Mouse (Mus musculus) limb, embryonic 15.5 days (tissue): Measurements from ENCODE around the gene Pomt1. TPM values are rescaled to one million over a fixed set of nuclear protein-coding genes. Genes with fewer than 3 reads are reported as not detected.

Experiments
- ATAC-seq: fragments of 200-750 bp; cut with Nextera tagmentation; 2 replicates; pipeline ENCODE4 v1.8.0; 2017; ENCODE audit warnings: low read depth, moderate TSS enrichment; ENCODE audit not compliant: insufficient number of reproducible peaks, low FRiP score, low TSS enrichment
- H3K27ac ChIP-seq: fragments of 300-500 bp; sonication (generic); 2 replicates; pipeline ENCODE4 v1.5.1; 2015; ENCODE audit warnings: moderate library complexity, mild to moderate bottlenecking, inconsistent platforms
- H3K27me3 ChIP-seq: fragments of 300-500 bp; sonication (generic); 2 replicates; pipeline ENCODE4 v1.6.1; 2015; ENCODE audit warnings: inconsistent platforms
- H3K36me3 ChIP-seq: fragments of 300-500 bp; sonication (generic); 2 replicates; pipeline ENCODE4 v1.6.1; 2015; ENCODE audit warnings: inconsistent platforms
- H3K4me1 ChIP-seq: fragments of 300-500 bp; sonication (generic); 2 replicates; pipeline ENCODE4 v1.6.1; 2015; ENCODE audit warnings: inconsistent platforms
- H3K4me2 ChIP-seq: fragments of 300-500 bp; sonication (generic); 2 replicates; pipeline ENCODE4 v1.6.1; 2015; ENCODE audit warnings: mild to moderate bottlenecking, inconsistent platforms
- H3K4me3 ChIP-seq: fragments of 300-500 bp; sonication (generic); 2 replicates; pipeline ENCODE4 v1.5.1; 2015; ENCODE audit warnings: mild to moderate bottlenecking, inconsistent platforms
- H3K9ac ChIP-seq: fragments of 300-500 bp; sonication (generic); 2 replicates; pipeline ENCODE4 v1.6.1; 2015; ENCODE audit warnings: inconsistent platforms
- H3K9me3 ChIP-seq: fragments of 300-500 bp; sonication (generic); 2 replicates; pipeline ENCODE4 v1.6.1; 2016; ENCODE audit warnings: inconsistent platforms
- WGBS: fragments of 180-500 bp; shearing (Covaris S2); methylation state at CpG from one replicate; pipeline ENCODE4 v1.1.7; 2015; 5-methylcytosine and 5-hydroxymethylcytosine counted together
- polyA plus RNA-seq: library from polyadenylated mRNA; unstranded; fragments of >200 nt; fragmentation: Nextera tagmentation; extraction: Ambion mirVana; gene quantifications from 2 replicates; pipeline ENCODE4 v1.2.1, GENCODE M21; 2015

Pomt1 gene
- polyA plus RNA-seq, 1 experiment from 2014 or later = 23.9 TPM

GRCm38 (mm10) chr2:32211689-32212088 lies 24.7 kb upstream of the Pomt1 start:
- Histone ChIP-seq H3K4me2 (no peak overlapping the region), H3K9ac (no peak overlapping the region)
- WGBS = 89% methylated on average over 8 of the region's 8 CpGs

DNA sequence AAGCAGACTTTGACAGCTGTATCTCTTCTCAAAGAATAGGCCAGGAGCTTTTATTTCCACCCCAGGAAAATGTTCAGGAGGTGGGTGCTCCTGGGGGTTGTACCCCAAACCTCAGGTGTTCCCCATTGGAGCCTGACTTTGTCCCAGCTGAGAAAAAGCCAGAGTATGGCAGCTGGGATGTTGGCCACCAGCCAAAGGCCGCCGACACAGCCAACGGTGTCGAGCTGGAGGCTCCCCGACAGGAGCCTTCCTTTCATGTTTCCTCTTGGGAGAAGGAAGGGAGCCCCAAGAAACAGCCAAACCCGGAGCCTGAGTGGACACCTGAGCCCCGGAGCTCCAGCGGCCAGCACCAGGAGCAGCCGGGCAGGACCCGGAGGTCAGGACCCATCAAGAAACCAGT lies 23.4 kb upstream of the Pomt1 start:
- Histone ChIP-seq H3K36me3 (peaks cover 100% of the 10 kb centered on the region), H3K9me3 (no peaks in the 10 kb centered on the region), H3K27ac (0 out of 2 replicates have a peak overlapping the region, but pooled peaks have one; percentile 4), H3K9ac (no peak overlapping the region), H3K27me3 (no peaks in the 10 kb centered on the region), H3K4me1 (no peaks in the 10 kb centered on the region), H3K4me2 (no peak overlapping the region), H3K4me3 (no peak overlapping the region)
- 72% methylated on average over 10 of the region's 10 CpGs for WGBS
- ATAC-seq = no peak

More at GRCm38 (mm10) chr2:32211689-32212088, 24.7 kb upstream of the Pomt1 start:
- H3K4me3 ChIP-seq = no peak overlapping the region
- no peaks in the 10 kb centered on the region for H3K27me3 ChIP-seq
- no peak for ATAC-seq
- H3K36me3 ChIP-seq = peaks cover 100% of the 10 kb centered on the region
- no peak overlapping the region for H3K27ac ChIP-seq
- H3K4me1 ChIP-seq = no peaks in the 10 kb centered on the region
- H3K9me3 ChIP-seq = no peaks in the 10 kb centered on the region

DNA sequence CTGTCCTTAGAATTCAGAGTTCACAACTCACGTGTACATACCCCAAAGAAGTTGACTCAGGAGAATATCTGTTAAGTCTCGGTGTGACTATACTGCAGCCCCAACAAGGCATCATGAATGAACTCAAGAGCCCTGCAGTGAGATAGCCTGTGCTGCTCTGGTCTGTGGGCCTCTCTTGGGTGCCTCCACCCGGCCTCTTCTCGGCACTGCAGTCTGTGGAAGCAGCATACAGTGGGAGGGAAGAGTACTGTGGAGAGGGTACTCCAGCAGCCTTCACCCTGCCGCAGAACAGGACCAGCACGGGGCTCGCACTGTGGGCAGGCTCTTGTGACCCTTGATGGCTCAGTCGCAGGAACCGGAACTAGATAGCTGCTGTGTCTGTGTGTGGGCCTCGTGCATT lies 20.8 kb upstream of the Pomt1 start:
- no peak overlapping the region for H3K9ac ChIP-seq
- H3K4me2 ChIP-seq = no peak overlapping the region
- 91% methylated on average over 10 of the region's 10 CpGs for WGBS
- H3K4me3 ChIP-seq = no peak overlapping the region
- no peak overlapping the region for H3K27ac ChIP-seq
- no peaks in the 10 kb centered on the region for H3K9me3 ChIP-seq
- H3K36me3 ChIP-seq = peaks cover 100% of the 10 kb centered on the region
- no peak for ATAC-seq
- no peaks in the 10 kb centered on the region for H3K27me3 ChIP-seq
- no peaks in the 10 kb centered on the region for H3K4me1 ChIP-seq

- ATAC-seq = no peak
- Histone ChIP-seq H3K4me3 (no peak overlapping the region), H3K9ac (no peak overlapping the region), H3K27ac (no peak overlapping the region), H3K4me2 (no peak overlapping the region), H3K36me3 (peaks cover 100% of the 10 kb centered on the region), H3K4me1 (no peaks in the 10 kb centered on the region), H3K27me3 (no peaks in the 10 kb centered on the region), H3K9me3 (no peaks in the 10 kb centered on the region)
- WGBS = 86% methylated on average over 10 of the region's 10 CpGs
These were observed 19.9 kb upstream of the Pomt1 start for GRCm38 (mm10) chr2:32216506-32216905.

DNA sequence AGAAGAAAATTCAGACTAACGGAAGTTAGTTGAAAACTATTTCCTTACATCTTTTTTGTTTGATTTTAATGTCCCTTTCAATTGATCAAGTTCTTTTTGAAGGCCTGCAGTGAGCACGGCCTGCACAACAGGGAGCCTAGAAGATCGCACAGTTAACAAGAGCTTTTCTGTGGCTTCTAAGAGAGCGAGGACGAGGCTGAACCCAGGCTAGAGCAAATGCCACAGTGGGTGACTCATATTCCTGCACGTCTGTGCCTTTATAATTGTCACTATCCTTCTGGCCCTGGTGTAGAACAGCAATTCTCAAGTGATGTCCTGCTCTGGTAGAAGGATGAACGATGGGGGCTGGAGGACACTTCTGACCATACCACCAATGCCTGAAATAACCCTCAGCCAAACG lies 18.7 kb upstream of the Pomt1 start:
- peaks cover 100% of the 10 kb centered on the region for H3K36me3 ChIP-seq
- no peaks in the 10 kb centered on the region for H3K27me3 ChIP-seq
- no peaks in the 10 kb centered on the region for H3K9me3 ChIP-seq
- no peak overlapping the region for H3K4me2 ChIP-seq
- no peak overlapping the region for H3K9ac ChIP-seq
- 85% methylated on average over 8 of the region's 8 CpGs for WGBS
- H3K4me1 ChIP-seq = no peaks in the 10 kb centered on the region
- ATAC-seq = no peak
- H3K27ac ChIP-seq = no peak overlapping the region
- H3K4me3 ChIP-seq = no peak overlapping the region

DNA sequence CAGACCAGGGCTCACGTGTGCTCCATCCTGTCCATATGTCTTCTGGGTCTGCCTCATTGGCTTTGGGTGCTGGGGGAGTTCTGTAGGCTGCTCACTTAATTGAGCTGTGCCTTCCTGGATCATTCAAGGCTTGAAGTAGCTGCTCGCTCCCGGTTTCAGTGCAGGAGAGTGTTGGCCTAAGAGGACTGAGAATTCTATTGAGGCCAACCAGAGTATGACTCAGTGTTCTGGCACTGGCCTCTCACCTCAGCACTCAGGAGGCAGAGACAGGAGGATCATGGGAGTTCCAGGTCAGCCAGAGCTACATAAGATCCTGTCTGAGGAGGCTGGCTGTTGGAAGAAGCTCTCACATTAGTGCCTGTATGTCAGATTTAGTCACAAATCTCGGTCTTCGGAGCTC lies 18.3 kb upstream of the Pomt1 start:
- Histone ChIP-seq H3K27ac (no peak overlapping the region), H3K4me2 (no peak overlapping the region), H3K9ac (no peak overlapping the region), H3K27me3 (no peaks in the 10 kb centered on the region), H3K36me3 (peaks cover 100% of the 10 kb centered on the region), H3K9me3 (no peaks in the 10 kb centered on the region), H3K4me1 (no peaks in the 10 kb centered on the region), H3K4me3 (no peak overlapping the region)
- ATAC-seq = no peak
- WGBS = 91% methylated on average over 5 of the region's 5 CpGs

DNA sequence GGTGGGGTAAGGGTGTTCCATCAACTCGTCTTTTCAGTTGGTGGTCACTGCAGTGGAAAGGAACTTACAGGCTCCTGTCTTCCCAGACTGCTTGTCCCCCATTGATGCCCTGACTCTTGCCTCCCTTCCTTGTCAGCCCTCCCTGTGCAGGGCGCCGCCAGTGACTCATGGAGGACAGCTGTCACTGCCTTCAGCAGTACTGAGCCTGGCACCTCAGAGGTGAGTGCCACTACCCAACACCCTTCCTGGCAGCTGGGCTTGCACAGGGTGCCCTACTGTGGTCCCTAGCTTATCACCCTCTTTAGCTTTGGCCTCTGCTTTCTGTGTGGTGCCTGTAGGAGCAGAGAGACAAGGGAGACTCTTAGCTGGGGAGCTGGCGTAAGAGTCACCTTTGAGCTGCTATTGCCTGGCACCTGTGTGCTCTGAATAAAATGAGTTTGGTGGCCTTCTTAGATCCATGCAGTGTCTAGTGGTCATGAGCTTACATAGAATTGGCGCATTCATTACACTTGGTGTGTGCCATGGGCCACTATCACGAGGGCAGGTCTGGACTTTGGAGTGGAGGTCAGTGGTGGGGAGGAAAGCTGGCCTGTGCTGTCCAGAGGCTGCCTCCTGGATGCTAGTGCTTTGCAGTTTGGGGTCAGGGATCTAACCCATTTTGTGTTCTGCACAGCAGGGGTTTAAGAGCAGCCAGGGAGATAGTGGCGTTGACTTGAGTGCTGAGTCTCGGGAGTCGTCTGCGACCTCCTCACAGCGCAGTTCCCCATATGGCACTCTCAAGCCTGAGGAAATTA lies 17.7 kb upstream of the Pomt1 start:
- H3K36me3 ChIP-seq = peaks cover 100% of the 10 kb centered on the region
- no peak for ATAC-seq
- H3K27me3 ChIP-seq = no peaks in the 10 kb centered on the region
- no peaks in the 10 kb centered on the region for H3K9me3 ChIP-seq
- WGBS = 89% methylated on average over 11 of the region's 11 CpGs
- H3K4me3 ChIP-seq = no peak overlapping the region
- H3K4me1 ChIP-seq = no peaks in the 10 kb centered on the region
- H3K9ac ChIP-seq = no peak overlapping the region
- no peak overlapping the region for H3K27ac ChIP-seq
- no peak overlapping the region for H3K4me2 ChIP-seq

GRCm38 (mm10) chr2:32219501-32219900 lies 16.9 kb upstream of the Pomt1 start:
- Histone ChIP-seq H3K4me2 (no peak overlapping the region), H3K9me3 (no peaks in the 10 kb centered on the region), H3K4me1 (no peaks in the 10 kb centered on the region), H3K36me3 (peaks cover 100% of the 10 kb centered on the region), H3K4me3 (no peak overlapping the region), H3K27ac (no peak overlapping the region), H3K9ac (no peak overlapping the region), H3K27me3 (no peaks in the 10 kb centered on the region)
- ATAC-seq = no peak
- WGBS = 90% methylated on average over 14 of the region's 14 CpGs

- WGBS = 98% methylated on average over 6 of the region's 6 CpGs
- no peak for ATAC-seq
- Histone ChIP-seq H3K36me3 (peaks cover 100% of the 10 kb centered on the region), H3K4me2 (no peak overlapping the region), H3K9ac (no peak overlapping the region), H3K4me3 (no peak overlapping the region), H3K4me1 (no peaks in the 10 kb centered on the region), H3K27ac (no peak overlapping the region), H3K27me3 (no peaks in the 10 kb centered on the region), H3K9me3 (no peaks in the 10 kb centered on the region)
These were observed 16.4 kb upstream of the Pomt1 start for GRCm38 (mm10) chr2:32220021-32220420.

GRCm38 (mm10) chr2:32220969-32221368 lies 15.4 kb upstream of the Pomt1 start:
- H3K4me2 ChIP-seq = no peak overlapping the region

GRCm38 (mm10) chr2:32221577-32221976 lies 14.8 kb upstream of the Pomt1 start:
- no peak overlapping the region for H3K4me2 ChIP-seq
- H3K27ac ChIP-seq = no peak overlapping the region
- H3K9ac ChIP-seq = no peak overlapping the region
- H3K4me1 ChIP-seq = no peaks in the 10 kb centered on the region
- peaks cover 100% of the 10 kb centered on the region for H3K36me3 ChIP-seq
- no peaks in the 10 kb centered on the region for H3K27me3 ChIP-seq
- no peak for ATAC-seq
- H3K4me3 ChIP-seq = no peak overlapping the region
- WGBS = 90% methylated on average over 7 of the region's 7 CpGs
- no peaks in the 10 kb centered on the region for H3K9me3 ChIP-seq

More at GRCm38 (mm10) chr2:32220969-32221368, 15.4 kb upstream of the Pomt1 start:
- ATAC-seq = no peak
- Histone ChIP-seq H3K9me3 (no peaks in the 10 kb centered on the region), H3K9ac (no peak overlapping the region), H3K27me3 (no peaks in the 10 kb centered on the region), H3K36me3 (peaks cover 100% of the 10 kb centered on the region), H3K4me3 (no peak overlapping the region), H3K4me1 (no peaks in the 10 kb centered on the region), H3K27ac (no peak overlapping the region)
- WGBS = 94% methylated on average over 10 of the region's 10 CpGs

GRCm38 (mm10) chr2:32222057-32222456 lies 14.3 kb upstream of the Pomt1 start:
- H3K9ac ChIP-seq = no peak overlapping the region
- 83% methylated on average over 10 of the region's 10 CpGs for WGBS
- H3K36me3 ChIP-seq = peaks cover 100% of the 10 kb centered on the region

More at GRCm38 (mm10) chr2:32222057-32222456, 14.3 kb upstream of the Pomt1 start:
- Histone ChIP-seq H3K4me3 (no peak overlapping the region), H3K4me1 (no peaks in the 10 kb centered on the region), H3K9me3 (no peaks in the 10 kb centered on the region), H3K27me3 (no peaks in the 10 kb centered on the region), H3K27ac (no peak overlapping the region), H3K4me2 (no peak overlapping the region)
- ATAC-seq = no peak
